Mouse (Mus musculus) heart, embryonic 11.5 days (tissue): ENCODE data around the gene Aptx. TPM values are rescaled to one million over a fixed set of nuclear protein-coding genes. Genes with fewer than 3 reads are reported as not detected.

Source experiments
- ATAC-seq: fragments of 200-750 bp; cut with Nextera tagmentation; replicated peaks from 2 replicates; pipeline ENCODE4 v1.8.0; 2017; ENCODE audit warnings: moderate library complexity; ENCODE audit not compliant: insufficient number of reproducible peaks, low FRiP score, low TSS enrichment
- H3K27ac ChIP-seq: fragments of 300-500 bp; sonication (generic); 2 replicates; pipeline ENCODE4 v1.5.1; 2014; ENCODE audit warnings: mild to moderate bottlenecking, low read depth, low read length
- H3K27me3 ChIP-seq: fragments of 300-500 bp; sonication (generic); 2 replicates; pipeline ENCODE4 v1.6.1; 2014; ENCODE audit warnings: mild to moderate bottlenecking, low read length, mixed read lengths; ENCODE audit not compliant: control insufficient read depth, insufficient read depth
- H3K36me3 ChIP-seq: fragments of 300-500 bp; sonication (generic); 2 replicates; pipeline ENCODE4 v1.6.1; 2014; ENCODE audit warnings: mild to moderate bottlenecking, low read length, moderate library complexity, mixed read lengths; ENCODE audit not compliant: control insufficient read depth, insufficient read depth
- H3K4me1 ChIP-seq: fragments of 300-500 bp; sonication (generic); 2 replicates; pipeline ENCODE4 v1.6.1; 2014; ENCODE audit warnings: low read length; ENCODE audit not compliant: control insufficient read depth, insufficient read depth
- H3K4me2 ChIP-seq: fragments of 300-500 bp; sonication (generic); 2 replicates; pipeline ENCODE4 v1.6.1; 2014; ENCODE audit warnings: mild to moderate bottlenecking, moderate library complexity
- H3K4me3 ChIP-seq: fragments of 300-500 bp; sonication (generic); 2 replicates; pipeline ENCODE4 v1.5.1; 2014; ENCODE audit warnings: low read depth, low read length
- H3K9ac ChIP-seq: fragments of 300-500 bp; sonication (generic); 2 replicates; pipeline ENCODE4 v1.6.1; 2014; ENCODE audit warnings: mild to moderate bottlenecking, low read depth, low read length, moderate library complexity
- H3K9me3 ChIP-seq: fragments of 300-500 bp; sonication (generic); replicated peaks from 2 replicates; pipeline ENCODE4 v1.6.1; 2016; ENCODE audit warnings: low read length; ENCODE audit not compliant: control insufficient read depth
- WGBS: fragments of 180-500 bp; shearing (Covaris S2); extraction: QIAGEN DNeasy Blood & Tissue Kit; methylation state at CpG from one replicate; pipeline ENCODE4 v1.1.7; 2014; ENCODE audit not compliant: insufficient replicate concordance; 5-methylcytosine and 5-hydroxymethylcytosine counted together
- microRNA counts: library from miRNA; unstranded; fragments of <30 nt; microRNA quantifications from one replicate; lab custom pipeline; 2015
- microRNA-seq: library from miRNA; unstranded; fragments of <30 nt; microRNA quantifications from one replicate; pipeline ENCODE4, GENCODE M21; 2016; ENCODE audit warnings: borderline number of aligned reads
- polyA plus RNA-seq: library from polyadenylated mRNA; unstranded; fragments of >200 nt; fragmentation: Nextera tagmentation; extraction: Ambion mirVana; gene quantifications from 2 replicates; pipeline ENCODE4 v1.2.1, GENCODE M21; 2014

Gene Aptx
- polyA plus RNA-seq, 1 experiment from 2014 or later: 28.0 TPM

GRCm38 (mm10) chr4:40643567-40643966 lies 59.4 kb downstream of the Aptx start:
- H3K4me1 ChIP-seq: no peaks in the 10 kb centered on the region
- 43% methylated on average over 5 of the region's 5 CpGs for WGBS
- no peaks in the 10 kb centered on the region for H3K36me3 ChIP-seq
- ATAC-seq: no peak
- H3K4me3 ChIP-seq: no peak overlapping the region
- no peaks in the 10 kb centered on the region for H3K27me3 ChIP-seq
- no peak overlapping the region for H3K27ac ChIP-seq
- H3K9me3 ChIP-seq: no peaks in the 10 kb centered on the region; the same call in 1 of the 2 replicates
- H3K4me2 ChIP-seq: no peak overlapping the region
- no peak overlapping the region for H3K9ac ChIP-seq

GRCm38 (mm10) chr4:40640991-40641390 lies 62.0 kb downstream of the Aptx start:
- no peak overlapping the region for H3K4me3 ChIP-seq
- H3K9me3 ChIP-seq: no peaks in the 10 kb centered on the region; the same call in 1 of the 2 replicates
- H3K27me3 ChIP-seq: no peaks in the 10 kb centered on the region
- H3K9ac ChIP-seq: no peak overlapping the region
- no peaks in the 10 kb centered on the region for H3K36me3 ChIP-seq
- H3K4me2 ChIP-seq: no peak overlapping the region
- no peaks in the 10 kb centered on the region for H3K4me1 ChIP-seq
- ATAC-seq: no peak
- WGBS: 74% methylated on average over 4 of the region's 4 CpGs
- H3K27ac ChIP-seq: no peak overlapping the region

MicroRNAs encoded within 50 kb of the gene (microRNA counts, 519-probe panel; counts per million panel counts)
- microRNA mmu-miR-207 (lab: Ali Mortazavi, UCI): 32.2 counts per million

Small RNA genes lying within 50 kb of the gene (microRNA-seq; reads per million reads assigned to microRNA genes)
- not detected for gene Mir207

Other genes starting within 250 kb of the Aptx start
- gene Tmem215, start 231.0 kb downstream of the Aptx start, polyA plus RNA-seq: 0.52 and 0.61 TPM in 2 replicates
- 317 and 358 TPM in 2 replicates for gene Dnaja1, start 19.0 kb upstream of the Aptx start, polyA plus RNA-seq
- 105 and 123 TPM in 2 replicates for gene Smu1, start 54.7 kb upstream of the Aptx start, polyA plus RNA-seq
- 43.9 and 50.2 TPM in 2 replicates for gene B4galt1, start 150.8 kb upstream of the Aptx start, polyA plus RNA-seq
- gene Spink4, start 216.9 kb upstream of the Aptx start, polyA plus RNA-seq: 5.9 and 7.9 TPM in 2 replicates
- 199 and 217 TPM in 2 replicates for gene Bag1, start 245.1 kb upstream of the Aptx start, polyA plus RNA-seq
- 78.2 and 90.4 TPM in 2 replicates for gene Chmp5, start 245.2 kb upstream of the Aptx start, polyA plus RNA-seq